Mouse (Mus musculus) retina, adult 2 months (tissue): ENCODE measurements at regions not wholly inside any gene's neighbourhood (a gene's known extent, or its start where the extent isn't known, plus 50 kb on each side); places are given as distances from the start of the nearest gene placed in this dataset.

Source experiments
- DNase-seq: peaks from one replicate; pipeline ENCODE4 v3.0.0-alpha.2; 2012; ENCODE audit warnings: low read depth, low spot score

DNA sequence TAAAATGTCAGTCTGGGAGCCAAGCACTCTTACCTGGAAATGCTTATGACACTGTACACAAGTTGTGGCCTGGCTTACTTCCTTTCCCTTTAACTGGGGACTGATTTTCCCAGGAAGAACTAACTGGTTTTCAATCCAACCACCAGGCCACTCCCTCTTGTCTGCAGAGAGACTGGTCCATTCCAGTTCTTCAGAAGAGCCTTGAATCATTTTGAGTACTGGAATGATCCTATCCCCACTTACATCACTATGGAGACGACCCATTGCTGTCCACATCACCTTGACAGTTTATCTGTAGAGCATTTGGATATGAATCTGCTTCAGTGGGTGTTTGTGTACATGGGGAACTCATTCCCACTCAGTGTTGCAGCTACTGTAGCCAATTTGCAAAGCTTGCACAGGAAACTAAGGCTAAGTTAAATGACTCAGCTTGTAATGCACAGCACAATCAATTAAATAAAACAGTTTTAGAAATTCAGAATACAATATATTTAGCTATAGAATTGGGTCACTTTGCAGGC lies 121.7 kb upstream of the Prep start:
- DNase-seq, result no peak

DNA sequence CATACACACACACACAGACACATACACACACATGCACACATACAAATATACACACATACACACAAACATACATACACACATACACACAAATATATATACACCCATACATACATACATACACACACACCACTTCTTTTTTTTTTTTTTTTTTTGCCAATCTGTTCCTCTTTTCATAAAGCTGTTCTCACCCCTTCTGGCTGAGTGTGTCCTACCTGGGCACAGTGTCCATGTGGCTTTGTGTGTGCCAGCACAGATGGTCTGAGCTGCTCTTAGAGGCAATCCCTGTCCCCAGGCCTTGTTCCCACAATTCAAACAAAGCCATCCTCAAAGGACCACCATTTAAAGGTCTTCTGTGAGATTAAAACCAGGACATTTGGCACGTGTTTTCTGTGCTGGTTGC lies 127.6 kb upstream of the Prep start:
- DNase-seq, result no peak

DNA sequence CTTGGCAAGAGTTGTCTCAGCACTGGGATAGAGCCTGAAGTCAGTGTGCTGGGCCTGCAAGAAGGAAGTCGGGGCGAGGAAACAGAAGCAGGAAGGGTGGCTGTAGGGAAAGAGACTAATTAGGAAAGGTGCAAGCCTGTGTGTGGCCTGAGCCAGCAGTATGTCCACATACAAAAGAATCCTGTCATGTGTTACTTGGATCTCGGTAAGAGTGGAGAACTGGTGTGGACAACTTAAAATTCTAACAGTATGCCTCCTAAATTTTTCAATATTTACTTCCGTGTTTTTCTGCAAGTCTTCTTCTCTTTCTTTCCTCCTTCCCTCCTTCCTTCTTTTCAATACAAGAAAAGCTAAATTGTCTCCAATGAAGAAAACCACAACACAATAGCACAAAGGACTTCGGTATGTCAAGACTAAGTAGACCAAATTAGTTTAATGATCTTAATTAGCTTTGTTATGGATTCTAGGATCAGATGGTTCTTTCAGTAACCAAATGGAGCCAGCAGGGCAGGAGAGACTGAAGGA lies 130.0 kb upstream of the Prep start:
- no peak for DNase-seq

DNA sequence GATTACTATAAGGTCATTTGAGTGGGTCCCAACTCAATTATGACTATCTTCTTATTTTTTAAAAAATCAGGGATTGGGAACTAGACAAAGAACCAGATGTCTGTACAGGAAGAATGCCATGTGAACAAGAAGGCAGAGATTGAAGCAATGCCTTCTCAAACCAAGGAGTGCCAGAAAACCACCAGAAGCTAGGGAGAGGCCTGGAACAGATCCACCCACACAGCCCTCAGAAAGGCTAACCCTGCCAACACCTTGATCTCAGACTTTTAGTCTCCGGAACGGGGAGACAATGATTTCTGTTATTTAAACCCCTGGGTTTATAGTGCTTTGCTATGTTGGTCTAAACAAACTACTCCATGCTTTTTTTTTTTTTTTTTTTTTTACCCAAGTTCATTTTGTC lies 136.2 kb upstream of the Prep start:
- DNase-seq, result no peak

GRCm38 (mm10) chr10:44913751-44914388 lies 153.1 kb upstream of the Prep start:
- DNase-seq, result no peak

GRCm38 (mm10) chr10:44904520-44904919 lies 162.5 kb upstream of the Prep start:
- no peak for DNase-seq

GRCm38 (mm10) chr10:44901203-44901602 lies 165.8 kb upstream of the Prep start:
- DNase-seq, result no peak

DNA sequence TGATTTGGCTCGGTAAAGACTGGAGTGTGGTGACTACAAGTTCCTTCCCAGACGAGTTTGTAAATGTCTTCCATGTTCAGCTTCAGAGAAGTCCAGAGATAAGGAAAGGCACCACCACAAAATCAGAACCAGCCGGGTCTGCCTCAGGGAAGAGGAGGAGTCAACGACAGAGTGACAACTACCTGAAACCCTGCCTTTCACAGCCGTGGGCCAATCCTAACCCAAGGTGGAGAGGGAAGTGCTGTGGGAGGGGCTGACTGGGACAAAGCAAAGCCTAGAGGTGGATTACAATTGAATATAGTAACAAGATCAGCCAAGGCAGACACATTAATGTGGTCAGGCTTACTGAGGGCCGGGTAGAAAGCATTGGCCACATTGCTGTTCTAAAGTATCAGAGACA lies 174.9 kb upstream of the Prep start:
- DNase-seq, result no peak

- no peak for DNase-seq
Observed at GRCm38 (mm10) chr10:44887081-44887683, 179.8 kb upstream of the Prep start.

DNA sequence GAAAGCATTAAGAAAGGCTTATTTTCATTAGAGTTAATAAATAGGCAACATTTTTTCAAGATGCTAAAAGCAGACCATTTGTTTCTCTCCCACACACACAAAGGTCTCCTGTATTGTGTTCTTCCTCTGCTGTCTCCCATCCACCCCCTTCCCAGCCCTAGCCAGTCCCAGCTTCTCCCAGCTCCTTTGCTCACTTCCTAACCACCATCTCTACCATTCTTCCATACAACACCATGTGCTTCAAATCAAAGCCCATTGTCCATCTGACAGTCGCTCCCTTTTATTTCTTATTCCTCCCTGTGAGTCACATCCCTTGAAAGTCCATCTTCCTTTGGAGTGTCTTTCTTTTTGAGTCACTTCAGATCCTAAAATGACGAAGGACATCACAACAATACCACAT lies 185.0 kb upstream of the Prep start:
- no peak for DNase-seq

GRCm38 (mm10) chr10:44877076-44877663 lies 189.8 kb upstream of the Prep start:
- no peak for DNase-seq

DNA sequence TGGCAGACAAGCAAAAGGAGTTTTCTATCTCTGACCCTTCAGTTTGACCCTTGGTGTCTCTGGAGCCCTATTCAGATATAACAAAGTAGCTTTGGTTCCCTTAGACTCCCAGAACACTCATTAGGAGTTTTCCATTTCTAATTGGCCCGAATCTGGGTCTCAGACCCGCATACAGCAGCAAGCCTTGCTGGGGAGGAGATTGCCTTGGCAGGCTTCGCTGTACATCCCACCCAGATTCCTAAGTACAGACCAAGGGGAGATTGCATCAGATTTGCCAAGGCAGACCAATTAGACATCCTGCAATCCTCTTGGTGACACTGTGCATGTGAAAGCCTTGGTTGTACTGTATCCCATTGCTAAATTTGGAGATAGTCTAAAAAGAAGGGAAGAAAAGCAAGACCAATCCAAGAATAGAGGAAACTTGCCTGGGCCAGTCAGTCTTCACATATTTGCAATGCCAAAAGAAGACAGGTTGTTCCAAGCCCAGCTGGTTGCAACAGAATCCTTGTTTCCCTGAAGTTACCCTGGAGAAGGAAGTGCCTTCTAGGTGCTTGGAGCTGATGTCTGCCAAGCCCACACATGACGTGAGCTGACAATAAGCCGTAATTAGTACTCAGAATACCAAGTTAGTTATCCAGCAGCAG lies 193.2 kb upstream of the Prep start:
- DNase-seq, result no peak

- no peak for DNase-seq
Observed at GRCm38 (mm10) chr10:44864191-44864747, 202.7 kb upstream of the Prep start.

DNA sequence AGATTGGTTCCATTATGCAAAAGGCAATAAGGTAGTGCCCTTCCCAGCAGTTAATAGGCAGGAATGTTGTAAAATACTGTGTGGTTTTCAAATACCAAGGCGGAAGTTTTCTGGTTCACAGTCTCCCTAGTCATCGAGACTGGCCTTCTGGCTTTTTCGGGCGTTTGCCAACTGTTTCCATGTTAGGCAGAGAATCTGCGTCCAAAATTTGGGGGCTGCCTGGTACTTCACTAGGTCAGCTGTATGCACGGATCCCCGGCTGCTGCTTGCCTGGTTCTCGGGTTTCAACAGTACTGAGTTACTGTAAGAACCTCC lies 204.7 kb upstream of the Prep start:
- no peak for DNase-seq

- DNase-seq, result no peak
Observed at GRCm38 (mm10) chr10:44861671-44862359, 205.2 kb upstream of the Prep start.

GRCm38 (mm10) chr10:44857444-44857843 lies 209.6 kb upstream of the Prep start:
- DNase-seq, result no peak

DNA sequence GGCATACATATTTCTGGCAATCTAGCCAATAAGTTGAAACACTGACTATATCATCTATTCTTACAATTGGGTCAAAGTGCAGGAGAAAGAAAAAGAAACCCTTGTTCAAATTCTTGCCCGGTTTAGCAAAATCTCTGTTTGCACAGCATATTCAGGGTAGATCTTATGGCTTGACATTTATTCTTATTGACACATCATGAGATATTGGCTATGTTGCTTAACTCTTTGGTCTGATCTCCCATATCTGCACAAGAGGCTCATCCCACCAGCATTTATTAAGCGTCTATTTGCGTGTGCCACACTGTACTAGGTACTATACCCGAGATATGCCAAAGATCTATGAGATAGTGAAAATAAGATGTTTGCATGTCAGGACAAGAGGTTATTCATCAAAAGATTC lies 212.9 kb upstream of the Prep start:
- DNase-seq, result no peak

- no peak for DNase-seq
Observed at GRCm38 (mm10) chr10:44849016-44849415, 218.0 kb upstream of the Prep start.

DNA sequence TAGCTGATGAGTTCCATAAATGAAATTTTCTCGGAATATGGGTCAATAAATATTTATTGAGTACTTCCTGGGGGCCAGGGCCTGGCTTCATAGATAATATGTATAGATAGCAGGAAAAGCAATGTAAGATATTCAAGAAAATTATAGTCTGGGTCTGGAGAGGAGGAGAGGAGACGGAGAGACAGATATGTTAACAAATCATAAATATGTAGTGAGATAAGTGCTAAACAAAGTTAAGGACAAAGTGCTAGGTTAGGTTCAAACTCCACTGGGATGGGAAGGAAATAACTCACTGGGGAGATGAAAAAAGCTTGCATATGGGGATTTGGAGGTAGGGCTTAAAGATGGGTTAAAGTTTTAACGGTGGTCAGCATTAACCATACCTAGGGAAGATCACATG lies 220.2 kb upstream of the Prep start:
- no peak for DNase-seq

- no peak for DNase-seq
Observed at GRCm38 (mm10) chr10:44846149-44846548, 220.9 kb upstream of the Prep start.

DNA sequence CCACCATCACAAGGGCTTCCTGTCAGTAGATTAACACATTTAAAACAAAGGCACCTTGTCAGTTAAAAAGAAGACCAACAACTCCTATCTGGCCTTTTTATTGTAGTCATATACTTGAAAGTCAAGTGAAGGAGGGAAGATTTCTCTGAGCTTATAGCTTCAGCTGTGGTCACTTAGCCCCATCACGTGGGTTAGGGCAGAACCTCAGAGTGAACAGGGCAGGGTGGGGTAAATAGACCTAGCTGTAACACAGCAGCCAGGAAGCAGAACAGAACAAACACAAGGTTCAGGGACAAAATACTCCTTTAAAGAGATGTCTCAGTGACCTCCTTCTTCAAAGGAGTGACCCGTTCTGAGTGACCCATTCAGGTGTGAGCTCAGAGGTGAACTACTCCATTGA lies 226.6 kb upstream of the Prep start:
- no peak for DNase-seq

DNA sequence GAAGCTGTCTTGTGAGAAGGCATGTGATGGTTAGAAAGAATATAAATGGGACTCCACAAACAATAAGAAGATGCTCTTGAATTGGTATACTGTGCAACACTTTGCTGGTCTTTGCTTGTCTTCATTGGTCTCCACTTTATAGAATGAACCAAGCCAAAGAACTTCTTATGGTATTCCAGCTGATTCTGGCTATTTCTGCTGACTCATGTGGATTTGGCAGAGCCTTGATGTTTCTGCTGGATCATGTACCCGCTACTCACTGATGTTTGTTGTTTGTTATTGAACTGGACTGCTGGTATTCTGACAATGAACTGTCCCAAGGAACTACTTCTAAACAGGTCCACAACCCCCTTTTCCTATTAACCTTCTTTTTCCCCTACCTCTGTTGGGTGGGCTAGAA lies 234.5 kb upstream of the Prep start:
- DNase-seq, result no peak
